ENCODE assay signal across 13 mouse cellular contexts in the genomic region with DNA sequence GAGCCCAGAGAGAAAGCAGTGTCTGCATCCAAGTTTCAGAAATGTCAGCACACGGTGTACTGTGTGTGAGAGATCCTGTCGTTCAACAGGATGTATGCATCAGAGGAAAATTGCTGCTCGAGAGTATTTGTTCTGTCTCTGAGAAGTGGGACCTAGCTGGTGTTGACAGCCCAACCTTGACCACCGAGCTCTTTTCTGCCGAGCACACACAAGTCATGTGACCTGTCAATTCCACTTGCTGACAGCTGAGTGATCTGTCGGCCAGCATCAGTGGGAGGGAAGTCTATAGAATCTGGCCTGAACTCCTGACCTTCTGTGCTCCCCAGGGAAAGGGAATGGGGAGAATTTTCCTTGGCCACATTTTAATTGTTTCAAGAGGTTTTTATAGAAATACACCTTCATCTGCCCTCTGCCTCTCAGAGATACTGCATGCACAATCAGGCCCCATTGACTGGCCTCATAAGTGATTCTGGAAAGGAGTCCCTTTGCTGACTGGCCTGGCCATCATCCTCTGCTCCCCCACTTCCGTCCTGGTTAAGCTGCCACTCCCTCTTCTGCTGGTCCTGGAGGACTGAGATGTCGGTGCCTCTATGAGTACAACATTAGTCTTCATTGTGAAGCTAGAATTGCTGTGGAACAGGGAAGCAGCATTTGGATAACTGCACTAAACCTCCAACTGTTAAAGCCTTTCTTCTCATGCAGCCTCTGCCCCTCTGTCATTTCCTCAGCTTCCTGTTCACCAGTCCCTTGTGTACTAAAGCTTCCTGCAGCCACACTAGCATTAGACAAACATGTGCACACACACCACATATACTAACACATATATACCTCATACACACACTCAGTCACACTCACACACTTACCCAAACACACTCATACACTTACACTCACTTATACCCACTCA. TPM values are rescaled to one million over a fixed set of nuclear protein-coding genes. Genes with fewer than 3 reads are reported as not detected.
DNase-seq lines count a peak whose midpoint lies in the region; ATAC-seq and TF ChIP-seq lines count a peak whose summit lies in the region.
"Had no signal": no experiment of that assay in that cellular context is flagged by ENCODE, and none has a peak within 500 bp of the region (broad histone marks: within the 10 kb centered on the region; RNA-seq: fewer than 3 reads in every experiment).

No protein-coding gene starts in this region.

- 0 out of 2 replicates have a peak overlapping the region, but pooled peaks have one; percentile 0 for H3K27ac ChIP-seq in heart, adult 2 months
- no peak overlapping the region for H3K27ac ChIP-seq in neural tube, embryonic 11.5 days (ENCODE audit: low read depth, low read length)
- H3K27ac ChIP-seq in limb, embryonic 14.5 days (replicated peaks; ENCODE audit: low read depth, low read length), result 0 out of 2 replicates have a peak overlapping the region, but pooled peaks have one; percentile 19
- H3K27ac ChIP-seq: hindbrain, embryonic 15.5 days had no signal

- no peaks in the 10 kb centered on the region for H3K9me3 ChIP-seq in neural tube, embryonic 11.5 days (ENCODE audit: control insufficient read depth, low read length)
- no peaks in the 10 kb centered on the region for H3K9me3 ChIP-seq in limb, embryonic 14.5 days (ENCODE audit: control insufficient read depth, low read length)
- H3K9me3 ChIP-seq: hindbrain, embryonic 15.5 days had no signal

- H3K36me3 ChIP-seq in heart, adult 2 months (ENCODE audit: control insufficient read depth, insufficient read depth, low read length), result peaks cover 34% of the 10 kb centered on the region
- no peaks in the 10 kb centered on the region for H3K36me3 ChIP-seq in neural tube, embryonic 11.5 days (ENCODE audit: control insufficient read depth, insufficient read depth, low read length)
- H3K36me3 ChIP-seq in limb, embryonic 14.5 days (ENCODE audit: control insufficient read depth, insufficient read depth, low read length), result no peaks in the 10 kb centered on the region

- H3K4me3 ChIP-seq in heart, adult 2 months, result no peak overlapping the region
- H3K4me3 ChIP-seq in neural tube, embryonic 11.5 days (ENCODE audit: low read depth, low read length), result no peak overlapping the region
- H3K4me3 ChIP-seq in limb, embryonic 14.5 days (replicated peaks; ENCODE audit: low read length), result no peak overlapping the region
- H3K4me3 ChIP-seq: hindbrain, embryonic 15.5 days had no signal

- H3K27me3 ChIP-seq in heart, adult 2 months (ENCODE audit: control insufficient read depth, insufficient read depth, low read length), result no peaks in the 10 kb centered on the region
- no peaks in the 10 kb centered on the region for H3K27me3 ChIP-seq in neural tube, embryonic 11.5 days (ENCODE audit: control insufficient read depth, insufficient read depth, low read length)
- no peaks in the 10 kb centered on the region for H3K27me3 ChIP-seq in limb, embryonic 14.5 days (ENCODE audit: control insufficient read depth, insufficient read depth, low read length)
- H3K27me3 ChIP-seq: hindbrain, embryonic 15.5 days; Patski had no signal

- intact Hi-C loops in heart, adult 2 months (cut with DNase I), result no loop called here

- H3K9ac ChIP-seq in heart, adult 2 months (ENCODE audit: low read depth, low read length), result no peak overlapping the region
- H3K9ac ChIP-seq in neural tube, embryonic 11.5 days (ENCODE audit: low read length), result no peak overlapping the region
- no peak overlapping the region for H3K9ac ChIP-seq in limb, embryonic 14.5 days (ENCODE audit: low read depth, low read length, severe bottlenecking)
- H3K9ac ChIP-seq: hindbrain, embryonic 15.5 days had no signal

- H3K4me2 ChIP-seq in neural tube, embryonic 11.5 days (ENCODE audit: low read depth), result no peak overlapping the region
- no peak overlapping the region for H3K4me2 ChIP-seq in limb, embryonic 14.5 days (replicated peaks; ENCODE audit: low read depth, low read length, severe bottlenecking)
- H3K4me2 ChIP-seq: hindbrain, embryonic 15.5 days had no signal

- H3K4me1 ChIP-seq in heart, adult 2 months (ENCODE audit: control insufficient read depth, insufficient read depth, low read length), result peaks cover 7% of the 10 kb centered on the region
- no peaks in the 10 kb centered on the region for H3K4me1 ChIP-seq in neural tube, embryonic 11.5 days (ENCODE audit: control insufficient read depth, insufficient read depth, low read length)
- H3K4me1 ChIP-seq in limb, embryonic 14.5 days (ENCODE audit: control insufficient read depth, insufficient read depth, low read length), result no peaks in the 10 kb centered on the region

- 12% methylated on average over 8 of the region's 8 CpGs for WGBS in heart, adult 2 months
- 48% methylated on average over 8 of the region's 8 CpGs for WGBS in neural tube, embryonic 11.5 days
- 34% methylated on average over 8 of the region's 8 CpGs for WGBS in limb, embryonic 14.5 days

- no peak for DNase-seq in heart, adult 2 months
- DNase-seq in heart, adult 18-20 months, result no peak
- peak; percentile 24 for DNase-seq in neural tube, embryonic 11.5 days (ENCODE audit: low spot score)
- no peak for DNase-seq in neural tube, embryonic 10.5 days (ENCODE audit: extremely low spot score, low spot score)
- no peak for DNase-seq in limb, embryonic 14.5 days (ENCODE audit: low spot score)
- peak; percentile 55 for DNase-seq in retina, postnatal 1 day
- no peak for DNase-seq in right cerebral cortex, adult 2 months (ENCODE audit: low spot score in 2 of 2)
- DNase-seq in left cerebral cortex, adult 11 months (ENCODE audit: low spot score), result no peak
- DNase-seq: cerebellum, postnatal 36 days; kidney, postnatal 25 days had no signal

- ATAC-seq in neural tube, embryonic 11.5 days (ENCODE audit: insufficient read depth, low FRiP score, low TSS enrichment), result no peak
- ATAC-seq in limb, embryonic 14.5 days (ENCODE audit: low FRiP score, low read depth), result no peak
- ATAC-seq: forebrain, embryonic 14.5 days; Patski had no signal

- H3K79me2 ChIP-seq in heart, adult 2 months (replicated peaks; ENCODE audit: control insufficient read depth, insufficient read depth, low read length), result no peaks in the 10 kb centered on the region

- no peak for TF ChIP-seq EP300 in heart, adult 2 months (IDR thresholded peaks at IDR 0.05; ENCODE audit: insufficient read depth, low read depth, low read length)

- TF ChIP-seq POLR2A in heart, adult 2 months (IDR thresholded peaks at IDR 0.05; ENCODE audit: insufficient read depth, low read depth, low read length), result no peak
- no peak for TF ChIP-seq POLR2A in limb, embryonic 14.5 days (IDR thresholded peaks at IDR 0.05; ENCODE audit: borderline replicate concordance, extremely low read depth, insufficient read depth, insufficient read length)

- TF ChIP-seq CTCF in heart, adult 2 months (IDR thresholded peaks at IDR 0.05), result no peak

RNA-seq across cellular contexts. Expression of gene Cdca7l, which starts 59.3 kb away (rescaled TPM):
- total RNA-seq in heart, adult 2 months (2021), result under 1 TPM; 0.16 to 0.23 TPM
- polyA plus RNA-seq in heart, adult 2 months (2012; rRNA removed), result 0.10 and 0.26 TPM in 2 replicates
- under 1 TPM; 0.22 to 0.33 TPM for total RNA-seq in heart, adult 18-20 months (2021)
- polyA plus RNA-seq in neural tube, embryonic 11.5 days (2014; fragmentation: Nextera tagmentation; extraction: Ambion mirVana), result 21.4 and 22.4 TPM in 2 replicates
- polyA plus RNA-seq in limb, embryonic 14.5 days (2012; rRNA removed), result 16.3 and 24.0 TPM in 2 replicates
- polyA plus RNA-seq in limb, embryonic 14.5 days (2014; fragmentation: Nextera tagmentation; extraction: Ambion mirVana), result 35.9 and 37.7 TPM in 2 replicates

Comparison
In these comparisons a context has a peak if more than half of its experiments do, and no peak if none do; other contexts are left out.
1. DNase-seq: peak in neural tube, embryonic 11.5 days (single experiment) and retina, postnatal 1 day (single experiment); none in heart, adult 2 months (0 of 2), heart, adult 18-20 months (0 of 2), neural tube, embryonic 10.5 days (single experiment), limb, embryonic 14.5 days (single experiment), right cerebral cortex, adult 2 months (0 of 2) and left cerebral cortex, adult 11 months (single experiment).
2. RNA of gene Cdca7l, which starts 59.3 kb away (polyA plus RNA-seq): 16.3 to 37.7 TPM in limb, embryonic 14.5 days and 21.4 to 22.4 TPM in neural tube, embryonic 11.5 days; 0.10 to 0.26 TPM in heart, adult 2 months; every median in the first group is over 10 times any median in the second.